Comparison of ENCODE assay signal across 17 mouse cellular contexts in the genomic region with DNA sequence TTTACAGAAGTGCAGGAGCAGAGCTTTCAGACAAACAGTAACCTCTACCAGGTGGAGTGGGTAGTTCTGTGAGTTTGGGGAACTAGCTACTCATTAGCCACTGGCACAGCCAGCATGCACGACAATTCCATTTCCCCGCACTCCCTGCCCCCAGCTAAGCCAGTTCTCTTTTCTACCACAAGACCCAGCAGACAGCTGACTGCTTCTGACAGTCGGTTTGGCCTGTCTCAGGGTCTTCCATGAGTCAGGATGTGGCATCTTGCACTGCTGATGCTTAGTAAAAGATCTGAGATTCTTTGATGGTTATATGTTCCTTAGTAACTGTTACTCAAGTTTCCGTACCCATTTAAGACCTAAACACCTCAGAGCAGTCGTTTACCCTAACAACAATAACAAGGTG. TPM values are rescaled to one million over a fixed set of nuclear protein-coding genes. Genes with fewer than 3 reads are reported as not detected.
DNase-seq lines count a peak whose midpoint lies in the region; ATAC-seq lines count a peak whose summit lies in the region.
"Had no signal": no experiment of that assay in that cellular context is flagged by ENCODE, and none has a peak within 500 bp of the region (broad histone marks: within the 10 kb centered on the region; RNA-seq: fewer than 3 reads in every experiment).

No protein-coding gene starts in this region.

- no peak overlapping the region for H3K27ac ChIP-seq in kidney, embryonic 14.5 days (ENCODE audit: low read depth, low read length)
- H3K27ac ChIP-seq: hindbrain, embryonic 15.5 days; limb, embryonic 12.5 days; neural tube, embryonic 13.5 days had no signal

- H3K4me3 ChIP-seq in kidney, embryonic 14.5 days (ENCODE audit: low read length): no peak overlapping the region
- H3K4me3 ChIP-seq: hindbrain, embryonic 15.5 days; limb, embryonic 12.5 days; neural tube, embryonic 13.5 days had no signal

- peak; percentile 7 for DNase-seq in kidney, adult 9 months
- DNase-seq in B cell, adult 2 months: peak; percentile 39 to 42
- peak; percentile 81 for DNase-seq in thymus, postnatal 0 days (ENCODE audit: low spot score)
- DNase-seq in cerebellum, adult 9-10 months: no peak
- DNase-seq in urinary bladder, postnatal 25 days (ENCODE audit: low spot score): no peak
- DNase-seq in lung, postnatal 14 days: no peak
- DNase-seq: adrenal gland, postnatal 10 days; gastrocnemius, postnatal 25 days; midbrain, embryonic 14.5 days; retina, postnatal 1 day had no signal

- no peak overlapping the region for H3K4me2 ChIP-seq in kidney, embryonic 14.5 days (replicated peaks; ENCODE audit: low read depth, low read length)
- H3K4me2 ChIP-seq: hindbrain, embryonic 15.5 days; limb, embryonic 12.5 days; neural tube, embryonic 13.5 days had no signal

- H3K9ac ChIP-seq in kidney, embryonic 14.5 days (ENCODE audit: low read depth, low read length): no peak overlapping the region
- H3K9ac ChIP-seq: hindbrain, embryonic 15.5 days; limb, embryonic 12.5 days; neural tube, embryonic 13.5 days had no signal

- H3K27me3 ChIP-seq in kidney, embryonic 14.5 days (ENCODE audit: control insufficient read depth, insufficient read depth, low read length): no peaks in the 10 kb centered on the region
- H3K27me3 ChIP-seq: hindbrain, embryonic 15.5 days; limb, embryonic 12.5 days; neural tube, embryonic 13.5 days; Patski had no signal

- peaks cover 35% of the 10 kb centered on the region for H3K36me3 ChIP-seq in kidney, embryonic 14.5 days (ENCODE audit: control insufficient read depth, insufficient read depth, low read length)

- WGBS in kidney, embryonic 14.5 days: 75% methylated on average over 5 of the region's 5 CpGs

- no peaks in the 10 kb centered on the region for H3K9me3 ChIP-seq in kidney, embryonic 14.5 days (ENCODE audit: control insufficient read depth, low read length)
- H3K9me3 ChIP-seq: hindbrain, embryonic 15.5 days; limb, embryonic 12.5 days; neural tube, embryonic 13.5 days had no signal

- H3K4me1 ChIP-seq in kidney, embryonic 14.5 days (ENCODE audit: control insufficient read depth, insufficient read depth, low read length): no peaks in the 10 kb centered on the region
- H3K4me1 ChIP-seq: hindbrain, embryonic 15.5 days; limb, embryonic 12.5 days had no signal

- no peak for ATAC-seq in kidney, embryonic 14.5 days (ENCODE audit: low FRiP score, low TSS enrichment)
- peak; percentile 71 for ATAC-seq in granulocyte monocyte progenitor cell, adult 5-6 weeks (replicated peaks; ENCODE audit: poor library complexity, severe bottlenecking)
- ATAC-seq: forebrain, embryonic 16.5 days; Patski had no signal

RNA-seq across cellular contexts. Expression of a gene that starts 58.6 kb away (rescaled TPM):
- polyA plus RNA-seq in kidney, embryonic 14.5 days (2014; fragmentation: Nextera tagmentation; extraction: Ambion mirVana): 19.7 and 32.7 TPM in 2 replicates
- total RNA-seq in granulocyte monocyte progenitor cell, adult 5-6 weeks (2014; fragmentation: Nextera tagmentation): 23.8 and 37.8 TPM in 2 replicates
- total RNA-seq in granulocyte monocyte progenitor cell, adult 5-6 weeks (2017): 12.1 and 16.8 TPM in 2 replicates
- polyA plus RNA-seq in thymus, postnatal 0 days (2015; fragmentation: Nextera tagmentation; extraction: Ambion mirVana): 18.3 and 21.5 TPM in 2 replicates

Comparison
In these comparisons a context has a peak if more than half of its experiments do, and no peak if none do; other contexts are left out.
1. DNase-seq: peak in kidney, adult 9 months (single experiment), B cell, adult 2 months (2 of 2) and thymus, postnatal 0 days (single experiment); none in cerebellum, adult 9-10 months (single experiment), urinary bladder, postnatal 25 days (single experiment) and lung, postnatal 14 days (single experiment).